22 mouse cellular contexts compared by ENCODE assay signal in the genomic region with DNA sequence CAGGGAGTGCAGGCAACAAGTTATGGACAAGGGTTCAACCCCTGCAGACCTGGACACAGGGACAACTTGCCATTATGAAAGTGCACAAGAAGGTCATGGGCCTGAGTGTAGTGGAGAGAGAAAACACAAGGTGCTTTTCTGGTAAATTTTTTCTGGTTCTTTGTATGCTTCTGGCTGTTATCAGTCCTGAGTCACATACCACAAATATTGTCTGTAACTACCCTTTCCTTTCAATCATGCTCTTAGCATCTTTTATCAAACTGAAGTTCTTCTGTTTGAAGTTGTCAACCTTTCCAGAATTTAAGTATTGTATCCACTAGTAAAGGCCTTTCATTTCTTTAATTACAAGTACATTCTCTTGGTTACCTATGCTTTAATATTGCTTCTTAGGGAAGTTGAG.
DNase-seq lines count a peak whose midpoint lies in the region; ATAC-seq and TF ChIP-seq lines count a peak whose summit lies in the region.
"Had no signal": no experiment of that assay in that cellular context is flagged by ENCODE, and none has a peak within 500 bp of the region (broad histone marks: within the 10 kb centered on the region; RNA-seq: fewer than 3 reads in every experiment).

No protein-coding gene starts in this region.

- peak; percentile 71 to 73 for TF ChIP-seq EP300 in MEL (IDR thresholded peaks at IDR 0.05; ENCODE audit: low read depth in 1 of 2, low read length in 2 of 2)

- TF ChIP-seq RAD21 in MEL (IDR thresholded peaks at IDR 0.05; ENCODE audit: low read depth, low read length), result no peak

- no peak overlapping the region for H3K4me2 ChIP-seq in heart, embryonic 11.5 days

- H3K4me1 ChIP-seq in heart, embryonic 11.5 days (ENCODE audit: control insufficient read depth, insufficient read depth, low read length), result no peaks in the 10 kb centered on the region
- H3K4me1 ChIP-seq in heart, embryonic 10.5 days, result no peaks in the 10 kb centered on the region
- H3K4me1 ChIP-seq in MEL (ENCODE audit: control insufficient read depth in 1 of 2, insufficient read depth in 2 of 2, low read length in 2 of 2), result 0 out of 4 replicates have a peak, but pooled peaks cover 0 to 3% of the 10 kb centered on the region in 2 experiments

- H3K27me3 ChIP-seq in heart, embryonic 11.5 days (ENCODE audit: control insufficient read depth, insufficient read depth, low read length), result no peaks in the 10 kb centered on the region
- H3K27me3 ChIP-seq in heart, embryonic 10.5 days (ENCODE audit: insufficient read depth, poor library complexity, severe bottlenecking), result no peaks in the 10 kb centered on the region
- H3K27me3 ChIP-seq in MEL (ENCODE audit: control insufficient read depth in 1 of 2, insufficient read depth in 2 of 2, low read length in 2 of 2), result no peaks in the 10 kb centered on the region
- H3K27me3 ChIP-seq: CH12.LX, Patski had no signal

- no peaks in the 10 kb centered on the region for H3K36me3 ChIP-seq in heart, embryonic 11.5 days (ENCODE audit: control insufficient read depth, insufficient read depth, low read length)
- peaks cover 6% of the 10 kb centered on the region; the same call in 1 of the 2 replicates for H3K36me3 ChIP-seq in heart, embryonic 10.5 days
- H3K36me3 ChIP-seq in MEL (ENCODE audit: control insufficient read depth in 1 of 2, insufficient read depth in 2 of 2, low read length in 2 of 2), result peaks cover 0 to 5% of the 10 kb centered on the region in 2 experiments; a peak in 3 of 4 replicates

- H3K27ac ChIP-seq in heart, embryonic 11.5 days (ENCODE audit: low read depth, low read length), result no peak overlapping the region
- H3K27ac ChIP-seq in heart, embryonic 10.5 days, result no peak overlapping the region
- H3K27ac ChIP-seq in MEL (ENCODE audit: control insufficient read depth, low read depth, low read length), result no peak overlapping the region

- H3K9me3 ChIP-seq in heart, embryonic 11.5 days (replicated peaks; ENCODE audit: control insufficient read depth, low read length), result no peaks in the 10 kb centered on the region
- no peaks in the 10 kb centered on the region for H3K9me3 ChIP-seq in heart, embryonic 10.5 days
- no peaks in the 10 kb centered on the region for H3K9me3 ChIP-seq in MEL (replicated peaks; ENCODE audit: insufficient read depth, low read length)
- H3K9me3 ChIP-seq: G1E had no signal

- no peak overlapping the region for H3K4me3 ChIP-seq in heart, embryonic 11.5 days (ENCODE audit: low read depth, low read length)
- no peak overlapping the region for H3K4me3 ChIP-seq in heart, embryonic 10.5 days
- H3K4me3 ChIP-seq in MEL (ENCODE audit: control insufficient read depth in 1 of 2, insufficient read depth in 1 of 2, low read depth in 2 of 2, low read length in 2 of 2), result no peak overlapping the region

- DNase-seq in heart, adult 11 months, result peak; percentile 1
- DNase-seq in heart, embryonic 10.5 days (ENCODE audit: low spot score), result peak; percentile 11
- DNase-seq in heart, adult 8-10 months (ENCODE audit: low spot score), result no peak
- DNase-seq in MEL (ENCODE audit: low read depth, low spot score), result peak; percentile 32
- DNase-seq: adrenal gland, adult 2 months; adrenal gland, adult 8-10 months; adrenal gland, postnatal 10 days; adrenal gland, postnatal 14 days; adrenal gland, postnatal 25 days; adrenal gland, postnatal 36 days; B cell, adult 2 months; cerebellum, adult 11 months; cerebellum, adult 11-12 months; cerebellum, adult 18-20 months; cerebellum, adult 2 months had no signal

- no peaks in the 10 kb centered on the region for H3K79me2 ChIP-seq in MEL (ENCODE audit: control insufficient read depth, insufficient read depth, low read length, poor library complexity)

- no peak for TF ChIP-seq POLR2A in MEL (IDR thresholded peaks at IDR 0.05; ENCODE audit: control insufficient read depth in 1 of 2, insufficient read depth in 1 of 2, low read depth in 1 of 2, low read length in 2 of 2, poor library complexity in 1 of 2)

- TF ChIP-seq CTCF in MEL (IDR thresholded peaks at IDR 0.05 in 2 of 3, conservative IDR thresholded peaks at IDR 0.05 in 1 of 3; ENCODE audit: control insufficient read depth in 1 of 3, insufficient read depth in 1 of 3, low read depth in 2 of 3, low read length in 3 of 3, poor library complexity in 1 of 3, severe bottlenecking in 1 of 3), result no peak

- no peak overlapping the region for H3K9ac ChIP-seq in heart, embryonic 11.5 days (ENCODE audit: low read depth, low read length)
- H3K9ac ChIP-seq in MEL (ENCODE audit: control insufficient read depth, low read depth, low read length, poor library complexity, severe bottlenecking), result no peak overlapping the region

- no peak for ATAC-seq in heart, embryonic 11.5 days (replicated peaks; ENCODE audit: insufficient number of reproducible peaks, low FRiP score, low TSS enrichment)
- no peak for ATAC-seq in inflammation-experienced regulatory T-cells, adult 6 months
- ATAC-seq: activated CD4-positive, CD25-positive, alpha-beta regulatory T cell, adult 4 months; CD4-positive, CD25-positive, alpha-beta regulatory T cell, adult 4 months; Patski had no signal

TF ChIP-seq in MEL, 35 proteins besides CTCF, POLR2A, EP300 and RAD21:
- 0 out of 2 replicates have a peak, but pooled peaks have one; percentile 11 for TF ChIP-seq ETS1 (IDR thresholded peaks at IDR 0.05; ENCODE audit: low read depth, low read length)
- 0 out of 2 replicates have a peak, but pooled peaks have one; percentile 22 for TF ChIP-seq MYB (IDR thresholded peaks at IDR 0.05; ENCODE audit: low read depth, low read length)
- no peak for TF ChIP-seq JUND (IDR thresholded peaks at IDR 0.05; ENCODE audit: low read depth, low read length)
- peak; percentile 63 for TF ChIP-seq GATA1 (IDR thresholded peaks at IDR 0.05; ENCODE audit: low read depth, low read length)
- no peak for TF ChIP-seq MXI1 (IDR thresholded peaks at IDR 0.05; ENCODE audit: low read depth, low read length)
- no peak for TF ChIP-seq NELFE (IDR thresholded peaks at IDR 0.05; ENCODE audit: low read depth, low read length)
